Comparison of ENCODE assay signal across 10 mouse cellular contexts in the genomic region with DNA sequence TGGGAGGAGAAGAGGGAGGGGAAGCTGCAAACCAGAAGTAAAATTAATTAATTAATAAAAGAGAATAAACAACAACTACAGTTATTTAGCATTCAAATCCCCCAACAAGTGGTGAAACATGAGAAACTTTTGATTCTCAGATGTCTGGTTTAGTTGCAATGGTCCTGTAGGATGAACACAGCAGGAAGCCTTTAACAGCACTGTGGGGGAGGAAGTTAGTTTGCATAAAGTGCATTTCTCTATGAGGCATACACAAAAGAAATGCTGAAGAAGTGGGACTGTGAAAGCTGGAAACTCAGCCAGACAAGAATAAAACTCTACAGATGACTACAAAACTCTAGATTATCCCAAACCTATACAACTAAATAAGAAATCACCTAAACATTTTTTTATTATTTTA.
"Had no signal": no experiment of that assay in that cellular context is flagged by ENCODE, and none has a peak within 500 bp of the region (broad histone marks: within the 10 kb centered on the region; RNA-seq: fewer than 3 reads in every experiment).

No protein-coding gene starts in this region.

- DNase-seq: liver, postnatal 0 days; lung, adult 2 months; lung, postnatal 14 days; lung, postnatal 36 days; thymus, adult 2 months; thymus, postnatal 14 days; thymus, postnatal 4 days had no signal

- ATAC-seq: liver, postnatal 0 days; lung, postnatal 0 days; midbrain, embryonic 13.5 days; midbrain, embryonic 15.5 days had no signal
